Mouse (Mus musculus) lung, embryonic 16.5 days (tissue): ENCODE results near the gene Fam53a. TPM values are rescaled to one million over a fixed set of nuclear protein-coding genes. Genes with fewer than 3 reads are reported as not detected.

Experiments used
- ATAC-seq: fragments of 200-750 bp; cut with Nextera tagmentation; 2 replicates; pipeline ENCODE4 v1.8.0; 2017; ENCODE audit warnings: low read depth, mild to moderate bottlenecking, moderate library complexity
- H3K27ac ChIP-seq: fragments of 300-500 bp; sonication (generic); 2 replicates; pipeline ENCODE4 v1.5.1; 2014; ENCODE audit warnings: mild to moderate bottlenecking, control low read depth, low read length
- H3K27me3 ChIP-seq: fragments of 300-500 bp; sonication (generic); 2 replicates; pipeline ENCODE4 v1.6.1; 2014; ENCODE audit warnings: low read depth, low read length, mixed read lengths; ENCODE audit not compliant: control insufficient read depth, insufficient read depth
- H3K36me3 ChIP-seq: fragments of 300-500 bp; sonication (generic); 2 replicates; pipeline ENCODE4 v1.6.1; 2014; ENCODE audit warnings: low read length; ENCODE audit not compliant: control insufficient read depth, insufficient read depth
- H3K4me1 ChIP-seq: fragments of 300-500 bp; sonication (generic); replicated peaks from 2 replicates; pipeline ENCODE4 v1.6.1; 2014; ENCODE audit warnings: low read length, mixed read lengths; ENCODE audit not compliant: control insufficient read depth, insufficient read depth
- H3K4me2 ChIP-seq: fragments of 300-500 bp; sonication (generic); 2 replicates; pipeline ENCODE4 v1.6.1; 2014; ENCODE audit warnings: low read depth, low read length, control low read depth
- H3K4me3 ChIP-seq: fragments of 300-500 bp; sonication (generic); 2 replicates; pipeline ENCODE4 v1.5.1; 2014; ENCODE audit warnings: mild to moderate bottlenecking, low read length, control low read depth
- H3K9ac ChIP-seq: fragments of 300-500 bp; sonication (generic); 2 replicates; pipeline ENCODE4 v1.6.1; 2014; ENCODE audit warnings: low read length, control low read depth
- H3K9me3 ChIP-seq: fragments of 300-500 bp; sonication (generic); 2 replicates; pipeline ENCODE4 v1.6.1; 2016; ENCODE audit warnings: low read length; ENCODE audit not compliant: control insufficient read depth
- WGBS: fragments of 180-500 bp; shearing (Covaris S2); extraction: QIAGEN DNeasy Blood & Tissue Kit; methylation state at CpG from one replicate; pipeline ENCODE4 v1.1.7; 2014; 5-methylcytosine and 5-hydroxymethylcytosine counted together
- polyA plus RNA-seq: library from polyadenylated mRNA; unstranded; fragments of >200 nt; fragmentation: Nextera tagmentation; extraction: Ambion mirVana; gene quantifications from 2 replicates; pipeline ENCODE4 v1.2.1, GENCODE M21; 2015

Fam53a gene
- polyA plus RNA-seq = 44.3 and 53.6 TPM in 2 replicates

GRCm38 (mm10) chr5:33629301-33629987 lies at the start of gene Fam53a, which contains the start of gene Gm9903:
Gene Fam53a, minus strand, starts transcription at chr5:33629635.
Gene Gm9903, plus strand, starts transcription at chr5:33629925.
- H3K36me3 ChIP-seq = no peaks in the 10 kb centered on the region
- H3K9me3 ChIP-seq = no peaks in the 10 kb centered on the region
- H3K9ac ChIP-seq = peak within 1 kb of the TSS; percentile 88
- no peaks in the 10 kb centered on the region for H3K27me3 ChIP-seq
- peak within 1 kb of the TSS; percentile 86 for H3K27ac ChIP-seq
- peak within 1 kb of the TSS; percentile 81 for H3K4me3 ChIP-seq
- under 1% methylated on average over 96 of the region's 99 CpGs for WGBS
- peak within 1 kb of the TSS; percentile 85 for H3K4me2 ChIP-seq
- peaks cover 10% of the 10 kb centered on the region for H3K4me1 ChIP-seq
- peak; percentile 99 for ATAC-seq

- WGBS = 32% methylated on average over 5 of the region's 5 CpGs
Observed at GRCm38 (mm10) chr5:33678244-33678643, 48.8 kb upstream of the Fam53a start.

DNA sequence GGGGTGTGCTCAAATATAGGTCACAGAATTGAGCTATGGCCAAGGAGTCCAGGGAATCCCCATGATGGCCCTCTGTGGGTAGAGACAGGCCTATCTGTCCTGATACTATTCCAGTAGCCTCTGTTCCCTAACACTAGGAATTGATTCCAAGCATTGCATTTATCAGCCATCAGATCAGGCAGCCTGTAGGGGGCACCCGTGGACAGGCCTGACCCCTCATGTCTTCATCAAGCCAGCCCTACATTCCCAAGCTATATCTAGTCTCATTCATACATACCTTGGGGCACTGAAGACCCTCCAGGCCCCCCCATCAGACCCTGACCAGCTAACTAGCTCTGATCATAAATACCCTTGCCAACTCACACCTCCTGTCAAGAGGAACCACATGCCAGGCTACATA lies 46.5 kb upstream of the Fam53a start:
- Histone ChIP-seq H3K36me3 (peaks cover 6% of the 10 kb centered on the region; the same call in 1 of the 2 replicates), H3K4me1 (peaks cover 10% of the 10 kb centered on the region), H3K4me2 (no peak overlapping the region), H3K4me3 (no peak overlapping the region), H3K9me3 (no peaks in the 10 kb centered on the region), H3K27me3 (no peaks in the 10 kb centered on the region), H3K9ac (no peak overlapping the region), H3K27ac (no peak overlapping the region)
- ATAC-seq = 0 out of 2 replicates have a peak, but pooled peaks have one; percentile 27
- 5% methylated on average over 1 of the region's 1 CpGs for WGBS

More at GRCm38 (mm10) chr5:33678244-33678643, 48.8 kb upstream of the Fam53a start:
- Histone ChIP-seq H3K4me1 (peaks cover 10% of the 10 kb centered on the region), H3K9me3 (no peaks in the 10 kb centered on the region), H3K36me3 (no peaks in the 10 kb centered on the region), H3K4me3 (no peak overlapping the region), H3K27ac (peak overlapping the region; percentile 81), H3K9ac (no peak overlapping the region), H3K27me3 (no peaks in the 10 kb centered on the region), H3K4me2 (no peak overlapping the region)
- peak; percentile 51 for ATAC-seq

DNA sequence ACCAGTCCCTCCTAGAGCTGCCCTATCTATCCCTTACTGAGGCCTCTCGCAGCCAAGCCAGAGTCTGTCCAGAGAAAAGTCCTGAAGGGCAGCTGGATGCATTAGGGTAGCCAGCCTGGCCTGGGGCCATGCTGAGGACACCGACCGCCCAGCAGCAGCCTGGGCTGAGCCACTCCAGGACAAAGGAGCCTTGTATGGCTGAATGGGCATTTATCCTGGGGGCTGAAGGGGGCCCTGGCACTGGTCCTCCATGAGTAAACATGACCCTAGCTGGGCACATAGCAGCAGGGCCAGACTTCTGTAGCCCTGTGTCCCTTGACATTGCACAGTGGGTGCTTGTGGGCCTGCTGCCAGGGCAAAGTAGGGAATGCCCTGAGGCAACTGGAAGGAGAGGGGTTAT lies 45.0 kb upstream of the Fam53a start:
- Histone ChIP-seq H3K9me3 (no peaks in the 10 kb centered on the region), H3K27me3 (no peaks in the 10 kb centered on the region), H3K4me2 (no peak overlapping the region), H3K4me3 (no peak overlapping the region), H3K9ac (peak overlapping the region; percentile 20; the same call in 1 of the 2 replicates), H3K27ac (peak overlapping the region; percentile 13; the same call in 1 of the 2 replicates), H3K36me3 (peaks cover 9% of the 10 kb centered on the region), H3K4me1 (peaks cover 10% of the 10 kb centered on the region)
- WGBS = 69% methylated on average over 3 of the region's 3 CpGs
- ATAC-seq = peak; percentile 21

DNA sequence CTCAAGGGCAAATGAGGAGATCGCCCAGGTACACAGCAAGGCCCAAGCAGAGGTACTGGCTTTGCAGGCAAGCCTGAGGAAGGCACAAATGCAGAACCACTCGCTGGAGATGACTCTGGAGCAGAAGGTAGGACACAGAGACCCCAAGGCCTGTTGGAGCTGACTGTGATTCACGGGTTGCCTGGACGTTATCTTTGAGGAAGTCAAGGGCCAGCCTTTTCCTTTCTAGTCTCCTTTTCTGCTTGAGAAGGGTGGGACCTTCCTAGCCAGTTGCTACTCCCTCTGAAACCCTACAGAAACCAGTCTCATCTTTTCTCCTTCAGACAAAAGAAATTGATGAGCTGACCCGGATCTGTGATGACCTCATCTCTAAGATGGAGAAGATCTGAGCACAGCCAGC lies 42.2 kb upstream of the Fam53a start:
- H3K27ac ChIP-seq = no peak overlapping the region
- H3K4me2 ChIP-seq = no peak overlapping the region
- H3K9ac ChIP-seq = no peak overlapping the region
- H3K4me3 ChIP-seq = no peak overlapping the region
- H3K36me3 ChIP-seq = peaks cover 25% of the 10 kb centered on the region
- peaks cover 6% of the 10 kb centered on the region for H3K4me1 ChIP-seq
- no peaks in the 10 kb centered on the region for H3K9me3 ChIP-seq
- no peak for ATAC-seq
- H3K27me3 ChIP-seq = no peaks in the 10 kb centered on the region
- WGBS = 72% methylated on average over 5 of the region's 5 CpGs

GRCm38 (mm10) chr5:33668223-33668622 lies 38.8 kb upstream of the Fam53a start:
- Histone ChIP-seq H3K27me3 (no peaks in the 10 kb centered on the region), H3K36me3 (peaks cover 40% of the 10 kb centered on the region), H3K4me2 (no peak overlapping the region), H3K27ac (no peak overlapping the region), H3K9ac (no peak overlapping the region), H3K4me3 (no peak overlapping the region), H3K4me1 (no peaks in the 10 kb centered on the region), H3K9me3 (no peaks in the 10 kb centered on the region)
- no peak for ATAC-seq

DNA sequence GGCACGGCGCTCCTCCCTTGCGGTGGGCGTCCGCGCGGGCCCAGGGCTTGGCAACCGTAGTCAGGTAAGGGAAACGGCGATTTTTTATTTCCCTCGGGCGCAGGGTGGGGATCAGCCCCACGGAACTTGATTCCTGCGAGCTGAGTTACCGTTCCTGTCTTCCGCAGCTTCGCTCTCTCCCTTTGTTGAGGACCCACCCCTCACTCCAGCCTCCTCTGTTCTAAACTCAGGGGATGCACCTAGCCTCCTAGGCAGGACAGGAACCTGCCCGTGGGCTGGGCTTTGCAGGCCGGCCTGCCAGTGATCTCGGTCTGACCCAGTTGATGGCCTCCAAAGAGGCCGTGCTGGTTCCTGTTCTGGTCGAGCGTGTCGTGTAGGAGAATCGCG lies 29.2 kb upstream of the Fam53a start:
- H3K27me3 ChIP-seq = no peaks in the 10 kb centered on the region
- H3K9ac ChIP-seq = peak overlapping the region; percentile 89
- H3K36me3 ChIP-seq = peaks cover 21% of the 10 kb centered on the region
- H3K27ac ChIP-seq = peak overlapping the region; percentile 66
- H3K4me1 ChIP-seq = peaks cover 18% of the 10 kb centered on the region
- under 1% methylated on average over 26 of the region's 26 CpGs for WGBS
- no peaks in the 10 kb centered on the region for H3K9me3 ChIP-seq
- peak overlapping the region; percentile 92 for H3K4me2 ChIP-seq
- ATAC-seq = no peak
- peak overlapping the region; percentile 92 for H3K4me3 ChIP-seq

DNA sequence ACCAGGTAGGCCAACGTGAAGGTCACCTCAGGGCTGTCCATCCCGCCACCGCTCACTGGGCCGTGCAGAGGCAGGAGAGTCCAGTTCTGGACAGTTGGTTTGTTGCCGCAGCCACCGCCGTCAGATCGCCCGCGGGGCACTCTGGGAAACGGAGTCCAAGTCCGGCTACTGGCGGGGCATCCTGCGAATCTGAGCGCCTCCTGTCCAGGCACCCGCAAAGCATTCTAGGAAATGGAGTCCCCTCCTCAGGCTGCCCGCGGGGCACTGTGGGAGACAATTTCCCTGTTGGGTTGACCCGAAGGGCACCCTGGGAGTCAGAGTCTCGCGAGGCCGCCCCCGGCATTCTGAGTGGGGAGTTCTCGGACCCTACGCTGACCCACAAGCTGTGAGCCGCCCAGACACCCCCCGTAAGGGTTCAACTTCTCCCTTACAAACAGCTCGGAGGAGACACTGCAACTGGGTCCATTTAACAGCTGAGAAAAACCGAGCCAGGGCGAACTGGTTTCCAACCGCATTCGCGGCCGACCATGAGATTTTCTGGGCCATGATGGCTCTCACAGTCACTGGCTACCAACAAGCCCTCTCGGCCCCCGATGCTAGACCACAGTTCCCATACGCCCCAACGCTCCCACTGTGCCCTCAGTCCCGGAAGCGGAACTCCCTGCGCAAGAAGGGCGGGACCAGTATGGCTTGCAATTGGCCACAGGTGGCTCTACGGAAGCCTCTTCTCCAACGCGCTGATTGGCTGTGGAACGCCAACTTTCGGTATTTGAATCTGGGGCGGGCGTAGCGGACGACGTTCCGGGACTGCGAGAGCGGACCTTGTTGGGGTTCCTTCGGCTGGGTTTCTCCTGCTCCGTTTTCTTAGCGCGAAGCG lies 28.6 kb upstream of the Fam53a start, which contains the start of the genes Tacc3 and Tmem129:
Tacc3 (plus strand) TSS at position 342 of the 877 bp plus-strand sequence.
Tmem129 (minus strand) TSS at position 630 of the 877 bp plus-strand sequence.
- Histone ChIP-seq H3K27ac (peak within 1 kb of the TSS; percentile 97), H3K9me3 (no peaks in the 10 kb centered on the region), H3K9ac (peak within 1 kb of the TSS; percentile 89), H3K27me3 (no peaks in the 10 kb centered on the region), H3K4me2 (peak within 1 kb of the TSS; percentile 92), H3K4me3 (peak within 1 kb of the TSS; percentile 92), H3K4me1 (peaks cover 18% of the 10 kb centered on the region), H3K36me3 (peaks cover 23% of the 10 kb centered on the region)
- ATAC-seq = peak; percentile 97
- under 1% methylated on average over 60 of the region's 60 CpGs for WGBS

DNA sequence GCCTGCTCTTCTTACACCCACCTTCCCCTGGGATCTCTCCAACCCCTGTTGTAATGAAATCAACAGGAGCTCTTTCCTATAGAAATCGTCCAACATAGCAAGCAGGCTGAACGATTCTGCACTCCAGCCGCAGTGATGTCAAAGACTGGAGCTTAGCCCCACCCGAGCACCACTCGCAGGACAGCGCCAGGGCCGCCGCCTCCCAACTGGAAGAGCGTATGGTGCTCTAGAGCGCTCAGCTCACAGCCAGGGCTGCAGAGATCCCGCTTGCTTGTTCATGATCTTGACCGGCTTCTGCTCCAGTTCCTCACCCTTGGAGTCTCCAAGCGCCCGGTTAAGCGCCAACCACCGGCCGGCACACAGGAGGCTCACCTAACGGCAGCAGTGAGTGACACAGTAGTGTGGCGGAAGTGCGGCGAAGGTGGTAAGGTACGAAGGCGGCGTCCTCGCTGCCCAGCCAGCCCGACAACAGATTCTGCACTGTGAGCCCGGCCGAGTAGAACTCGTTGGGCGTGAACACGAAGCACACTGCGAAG lies 27.9 kb upstream of the Fam53a start:
- H3K9ac ChIP-seq = peak overlapping the region; percentile 77
- H3K27ac ChIP-seq = peak overlapping the region; percentile 84
- no peaks in the 10 kb centered on the region for H3K27me3 ChIP-seq
- H3K36me3 ChIP-seq = peaks cover 18% of the 10 kb centered on the region
- ATAC-seq = peak; percentile 24
- peaks cover 22% of the 10 kb centered on the region for H3K4me1 ChIP-seq
- 0% methylated on average over 32 of the region's 32 CpGs for WGBS
- H3K9me3 ChIP-seq = no peaks in the 10 kb centered on the region
- peak overlapping the region; percentile 67 for H3K4me2 ChIP-seq
- H3K4me3 ChIP-seq = peak overlapping the region; percentile 92
